Mouse (Mus musculus): ENCODE results near the gene Iah1.

The Iah1 gene

DNA sequence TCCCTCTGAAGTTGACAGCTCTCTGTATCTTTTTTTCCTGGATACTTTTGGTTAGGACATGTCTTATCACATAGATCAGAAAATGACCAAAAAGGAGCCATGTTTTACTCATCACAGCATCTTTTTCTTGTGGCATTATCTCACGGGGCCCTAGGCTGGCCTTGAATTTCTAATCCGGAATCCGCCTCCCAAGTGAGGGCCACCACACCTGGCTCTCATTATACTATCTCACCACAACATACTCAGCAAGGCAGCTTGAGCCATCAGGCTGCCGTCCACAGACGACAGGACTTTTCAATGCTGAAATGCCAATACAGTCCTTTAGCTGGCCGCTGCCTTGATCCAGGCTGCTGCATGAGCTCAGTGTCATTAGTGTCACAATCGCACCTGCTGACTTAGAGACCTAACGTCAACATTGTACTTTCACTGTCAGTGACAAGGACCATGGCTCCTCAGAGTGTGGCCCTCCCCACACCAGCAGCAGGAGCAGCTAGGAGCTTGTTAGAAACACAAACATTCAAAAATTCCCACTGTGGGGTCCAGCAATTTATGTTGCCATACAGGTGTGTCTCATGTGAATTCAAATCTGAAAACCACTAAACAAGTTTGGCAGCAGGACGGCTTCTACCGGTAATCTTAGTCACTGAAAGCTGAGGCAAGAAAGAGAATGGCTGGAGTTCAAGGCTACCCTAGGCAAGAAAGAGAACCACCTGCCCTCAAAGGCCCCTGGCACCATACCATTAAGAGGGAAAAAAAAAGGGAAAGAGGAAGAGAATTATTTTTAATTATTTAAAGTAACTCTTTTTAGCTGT is 48.6 kb downstream of the Iah1 start:
- no peak for DNase-seq (ENCODE audit: low read depth, low spot score)

DNA sequence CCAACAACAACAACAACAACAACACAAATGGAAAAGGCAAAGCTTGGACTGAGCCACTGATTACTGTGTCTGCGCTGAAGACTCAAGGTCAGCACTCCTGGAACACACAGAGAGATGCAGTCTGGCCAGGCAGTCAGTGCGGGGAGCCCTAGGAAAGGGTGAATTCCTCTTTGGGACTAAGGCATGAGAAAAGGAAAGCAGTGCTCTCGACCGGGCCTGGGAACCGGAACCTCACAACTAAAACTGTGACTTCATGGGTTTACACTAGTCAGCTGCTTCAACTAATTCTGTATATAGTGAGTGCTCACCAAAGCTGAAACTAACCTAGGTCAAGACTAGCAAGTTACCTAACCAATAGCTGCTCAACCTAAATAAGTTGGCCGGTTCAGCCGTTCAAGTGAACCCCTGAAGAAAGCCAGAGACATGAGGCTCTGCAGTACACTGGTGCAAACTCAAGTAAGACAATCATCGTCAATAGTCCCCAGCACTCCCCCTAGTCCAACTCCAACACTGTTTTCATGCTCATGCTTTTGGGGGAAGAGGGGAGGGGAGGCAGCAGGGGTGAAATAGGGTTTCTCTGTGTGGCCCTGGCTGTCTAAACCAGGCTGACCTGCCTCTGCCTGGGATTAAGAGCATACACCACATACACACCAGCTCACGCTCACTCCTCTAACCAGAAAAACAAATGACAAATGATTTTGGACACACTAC is 52.3 kb downstream of the Iah1 start:
- no peak for DNase-seq (ENCODE audit: low read depth, low spot score)

DNA sequence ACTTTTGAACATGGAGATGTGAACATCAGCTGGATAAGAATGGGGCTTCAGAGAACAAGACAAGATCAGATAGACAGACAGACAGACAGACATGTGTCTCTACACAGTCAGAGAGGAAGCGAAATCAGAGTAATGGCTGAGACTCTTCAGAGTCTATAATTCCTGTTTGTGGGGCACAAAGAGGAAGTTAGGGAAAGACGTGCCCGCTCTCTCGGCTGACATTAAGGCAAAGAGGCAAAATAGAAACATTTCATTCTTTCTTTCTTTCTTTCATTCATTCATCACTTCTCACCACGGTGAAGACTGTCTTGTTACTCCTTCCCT is 52.9 kb downstream of the Iah1 start:
- no peak for DNase-seq (ENCODE audit: low read depth, low spot score)

DNA sequence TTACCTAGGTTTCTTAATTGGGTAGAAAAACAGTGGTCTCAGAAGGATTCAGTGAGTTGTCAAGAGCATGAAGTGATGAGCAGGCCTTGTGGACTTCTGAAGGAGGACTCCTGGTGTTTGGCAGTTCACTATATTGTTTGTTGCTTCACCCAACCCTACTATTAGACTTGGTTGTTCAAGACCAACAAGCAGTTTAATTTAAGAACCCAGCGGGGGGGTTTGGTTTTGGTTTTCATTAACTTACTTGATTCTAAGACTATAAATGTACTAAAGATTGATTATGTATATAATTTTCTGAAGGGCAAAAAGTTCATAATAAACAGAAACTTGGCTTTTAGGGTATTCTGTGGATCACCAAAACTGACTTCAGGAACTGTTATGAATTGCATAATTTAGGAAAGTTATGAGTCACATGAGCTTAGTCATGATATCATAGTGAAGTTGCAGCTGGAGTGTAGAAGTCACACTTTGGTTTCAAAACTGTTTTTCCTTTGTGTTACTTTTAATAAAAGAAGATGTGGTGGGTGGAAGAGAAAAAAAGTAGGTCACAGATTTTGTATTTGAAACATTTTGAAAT is 53.9 kb downstream of the Iah1 start:
- no peak for DNase-seq (ENCODE audit: low read depth, low spot score)

DNA sequence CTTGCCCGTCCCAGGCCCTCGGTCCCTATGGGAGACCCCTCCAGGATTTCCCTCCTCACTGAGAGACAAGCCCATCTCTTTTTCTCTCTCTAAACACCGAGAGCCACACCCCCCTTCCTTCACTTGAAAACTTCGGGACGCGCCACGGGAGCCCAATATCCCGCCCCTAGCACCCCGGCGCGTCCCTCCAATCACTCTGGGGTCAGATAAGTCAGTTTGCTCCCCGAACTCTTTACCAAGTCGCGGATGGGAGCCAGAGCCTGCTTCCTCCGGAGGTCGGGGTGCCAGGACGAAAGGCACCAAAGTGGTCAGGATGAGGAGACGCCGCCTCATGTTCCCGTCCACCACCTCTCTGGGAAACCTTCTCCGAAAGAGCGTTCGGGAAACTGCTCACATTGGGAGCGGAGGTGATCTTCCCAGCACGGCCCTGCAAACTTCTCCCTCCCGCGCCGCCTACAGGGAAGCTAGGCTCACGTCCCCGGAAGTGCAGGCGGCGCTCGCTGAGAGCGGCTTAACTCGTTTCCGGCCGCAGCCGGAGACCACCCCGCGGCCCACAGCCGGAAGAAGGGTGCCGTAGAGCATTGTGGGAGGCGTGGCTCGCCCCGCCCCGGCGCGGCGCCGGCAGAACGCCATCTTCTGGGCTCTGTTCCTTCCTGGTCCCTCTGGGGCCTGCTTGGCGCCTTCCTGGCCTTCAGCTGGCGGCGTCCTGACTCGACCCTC is 57.1 kb downstream of the Iah1 start, which contains the start of gene Adam17:
Gene Adam17 (minus strand): TSS at position 533 of the 720 bp plus-strand sequence.
- peak; percentile 85 for DNase-seq (ENCODE audit: low read depth, low spot score)
